Comparison of ENCODE assay signal across 33 mouse cellular contexts in genomic region chr6:71135031-71135430, GRCm38 (mm10).
"Had no signal": no experiment of that assay in that cellular context is flagged by ENCODE, and none has a peak within 500 bp of the region (broad histone marks: within the 10 kb centered on the region; RNA-seq: fewer than 3 reads in every experiment).

No protein-coding gene starts in this region.

- H3K4me3 ChIP-seq: heart, embryonic 10.5 days; heart, embryonic 12.5 days; heart, embryonic 13.5 days; heart, embryonic 15.5 days; hindbrain, embryonic 10.5 days; hindbrain, embryonic 12.5 days; hindbrain, embryonic 13.5 days; hindbrain, embryonic 15.5 days; intestine, embryonic 15.5 days; kidney, embryonic 15.5 days; layer of hippocampus, adult 2 months had no signal

- H3K27ac ChIP-seq: heart, embryonic 10.5 days; heart, embryonic 13.5 days; heart, embryonic 15.5 days; hindbrain, embryonic 10.5 days; hindbrain, embryonic 12.5 days; hindbrain, embryonic 13.5 days; hindbrain, embryonic 14.5 days; hindbrain, embryonic 15.5 days; hindbrain, postnatal 0 days; intestine, embryonic 15.5 days; kidney, embryonic 15.5 days; kidney, postnatal 0 days; layer of hippocampus, adult 2 months had no signal

- ATAC-seq: hindbrain, embryonic 16.5 days; hindbrain, postnatal 0 days; inflammation-experienced regulatory T-cells, adult 6 months; intestine, embryonic 15.5 days; intestine, embryonic 16.5 days; intestine, postnatal 0 days had no signal

- H3K27me3 ChIP-seq: heart, embryonic 12.5 days; heart, embryonic 13.5 days; heart, embryonic 15.5 days; hindbrain, embryonic 12.5 days; hindbrain, embryonic 13.5 days; hindbrain, embryonic 15.5 days; intestine, embryonic 15.5 days; kidney, embryonic 15.5 days had no signal

- H3K9ac ChIP-seq: heart, embryonic 12.5 days; heart, embryonic 13.5 days; heart, embryonic 15.5 days; hindbrain, embryonic 12.5 days; hindbrain, embryonic 13.5 days; hindbrain, embryonic 14.5 days; hindbrain, embryonic 15.5 days; intestine, embryonic 15.5 days; kidney, embryonic 15.5 days had no signal

- H3K4me2 ChIP-seq: heart, embryonic 11.5 days; heart, embryonic 12.5 days; heart, embryonic 13.5 days; heart, embryonic 15.5 days; hindbrain, embryonic 12.5 days; hindbrain, embryonic 13.5 days; hindbrain, embryonic 14.5 days; hindbrain, embryonic 15.5 days; intestine, embryonic 15.5 days; kidney, embryonic 15.5 days had no signal

- H3K4me1 ChIP-seq: heart, embryonic 12.5 days; heart, embryonic 13.5 days; heart, embryonic 15.5 days; hindbrain, embryonic 10.5 days; hindbrain, embryonic 12.5 days; hindbrain, embryonic 13.5 days; hindbrain, embryonic 15.5 days; intestine, embryonic 15.5 days; kidney, embryonic 15.5 days had no signal

- H3K9me3 ChIP-seq: heart, embryonic 10.5 days; heart, embryonic 12.5 days; heart, embryonic 13.5 days; heart, embryonic 15.5 days; hindbrain, embryonic 10.5 days; hindbrain, embryonic 15.5 days; intestine, embryonic 15.5 days; kidney, embryonic 15.5 days had no signal

- H3K36me3 ChIP-seq: heart, embryonic 10.5 days; heart, embryonic 12.5 days; heart, embryonic 13.5 days; heart, embryonic 15.5 days; hindbrain, embryonic 10.5 days; hindbrain, embryonic 12.5 days; hindbrain, embryonic 13.5 days; hindbrain, embryonic 15.5 days; intestine, embryonic 15.5 days; kidney, embryonic 15.5 days had no signal

- DNase-seq: heart, postnatal 10 days; heart, postnatal 14 days; heart, postnatal 36 days; heart, postnatal 4 days; kidney, adult 11 months; kidney, adult 18-20 months; kidney, adult 2 months; kidney, adult 8-10 months; kidney, postnatal 10 days; kidney, postnatal 14 days; kidney, postnatal 25 days; kidney, postnatal 4 days; layer of hippocampus, adult 9-11 months; layer of hippocampus, postnatal 36 days had no signal
